Mouse (Mus musculus) layer of hippocampus, adult 2 months (tissue): Measurements from ENCODE around the gene Gm47289. TPM values are rescaled to one million over a fixed set of nuclear protein-coding genes. Genes with fewer than 3 reads are reported as not detected.

Experiments
- DNase-seq, 2 experiments: peaks; one replicate each; pipeline ENCODE4 v3.0.0; 2022; ENCODE audit warnings: low spot score in 2 of 2
- H3K27ac ChIP-seq: fragments of 200-600 bp; 2 replicates; pipeline ENCODE4 v1.8.1; 2022
- H3K4me3 ChIP-seq: fragments of 200-600 bp; 2 replicates; pipeline ENCODE4 v1.8.1; 2022; ENCODE audit warnings: mild to moderate bottlenecking
- CTCF ChIP-seq: fragments of 200-600 bp; conservative IDR thresholded peaks from 2 replicates; pipeline ENCODE4 v1.8.1; 2022; ENCODE audit warnings: antibody characterized with exemption, mild to moderate bottlenecking, moderate library complexity
- total RNA-seq, 2 experiments: library from RNA; stranded (reverse); gene quantifications; 2 replicates each; pipeline ENCODE4 v1.2.3; 2021

Gm47289 gene
- total RNA-seq, 2 experiments from 2014 or later: not detected

- no peak overlapping the region for H3K4me3 ChIP-seq
- DNase-seq: no peak
- TF ChIP-seq CTCF: no peak
- H3K27ac ChIP-seq: no peak overlapping the region
Measured at GRCm38 (mm10) chr9:119181241-119181728, 22.3 kb downstream of the Gm47289 start.

GRCm38 (mm10) chr9:119192202-119192990, 33.4 kb downstream of the Gm47289 start:
- peak; percentile 71 for TF ChIP-seq CTCF
- H3K4me3 ChIP-seq: no peak overlapping the region
- no peak overlapping the region for H3K27ac ChIP-seq
- DNase-seq: peak in 1 of 2 experiments; percentile 29

- H3K4me3 ChIP-seq: no peak overlapping the region
- no peak for TF ChIP-seq CTCF
- DNase-seq: no peak
- no peak overlapping the region for H3K27ac ChIP-seq
Measured at GRCm38 (mm10) chr9:119199151-119199861, 40.3 kb downstream of the Gm47289 start.

- no peak for DNase-seq
- Histone ChIP-seq H3K4me3 (no peak overlapping the region), H3K27ac (no peak overlapping the region)
- no peak for TF ChIP-seq CTCF
Measured at GRCm38 (mm10) chr9:119201653-119202052, 42.7 kb downstream of the Gm47289 start.

GRCm38 (mm10) chr9:119203617-119204016, 44.7 kb downstream of the Gm47289 start:
- Histone ChIP-seq H3K4me3 (no peak overlapping the region), H3K27ac (no peak overlapping the region)
- no peak for DNase-seq
- TF ChIP-seq CTCF: no peak

- Histone ChIP-seq H3K27ac (no peak overlapping the region), H3K4me3 (no peak overlapping the region)
- no peak for DNase-seq
- no peak for TF ChIP-seq CTCF
Measured at GRCm38 (mm10) chr9:119205756-119206155, 46.8 kb downstream of the Gm47289 start.

- Histone ChIP-seq H3K27ac (no peak overlapping the region), H3K4me3 (no peak overlapping the region)
- DNase-seq: no peak
- no peak for TF ChIP-seq CTCF
Measured at GRCm38 (mm10) chr9:119206666-119207065, 47.7 kb downstream of the Gm47289 start.

- TF ChIP-seq CTCF: no peak
- DNase-seq: no peak
- H3K27ac ChIP-seq: no peak overlapping the region
- H3K4me3 ChIP-seq: no peak overlapping the region
Measured at GRCm38 (mm10) chr9:119207113-119207512, 48.2 kb downstream of the Gm47289 start.

GRCm38 (mm10) chr9:119208998-119209397, 50.0 kb downstream of the Gm47289 start, which contains the start of gene Slc22a13:
Gene Slc22a13, minus strand, starts transcription at chr9:119209098.
- no peak for DNase-seq
- Histone ChIP-seq H3K4me3 (no peak within 1 kb of the TSS), H3K27ac (no peak within 1 kb of the TSS)
- no peak for TF ChIP-seq CTCF

Other genes starting within 250 kb of the Gm47289 start
- gene Ctdspl, start 232.7 kb upstream of the Gm47289 start, total RNA-seq: 10 to 100 TPM; 23.9 to 28.0 TPM
- under 1 TPM; 0.54 to 0.71 TPM for gene Vill, start 106.4 kb upstream of the Gm47289 start, total RNA-seq
- gene Plcd1, start 65.7 kb upstream of the Gm47289 start, total RNA-seq: 10 to 100 TPM; 10.7 to 11.7 TPM
- gene Dlec1, start 56.7 kb upstream of the Gm47289 start, total RNA-seq: 1 to 10 TPM; 3.0 to 3.3 TPM
- gene Acaa1b, start 2.1 kb upstream of the Gm47289 start, total RNA-seq: 1 to 10 TPM; 1.6 TPM
- gene Slc22a13, start 49.9 kb downstream of the Gm47289 start, total RNA-seq: not detected
- gene Oxsr1, start 163.3 kb downstream of the Gm47289 start, total RNA-seq: 10 to 100 TPM; 30.2 to 31.2 TPM
- gene Acaa1a, start 180.5 kb downstream of the Gm47289 start, total RNA-seq: 10 to 100 TPM; 77.9 to 83.1 TPM
- gene Myd88, start 182.2 kb downstream of the Gm47289 start, total RNA-seq: 1 to 10 TPM; 5.4 to 5.7 TPM
- gene Xylb, start 198.2 kb downstream of the Gm47289 start, total RNA-seq: 1 to 10 TPM; 4.9 to 5.1 TPM
- gene Slc22a14, start 206.4 kb downstream of the Gm47289 start, total RNA-seq: not detected
- gene Acvr2b, start 243.0 kb downstream of the Gm47289 start, total RNA-seq: 10 to 100 TPM; 13.9 to 14.8 TPM